Mouse (Mus musculus) gastrocnemius, postnatal 36 days (tissue): ENCODE measurements around the gene Ubl3. TPM values are rescaled to one million over a fixed set of nuclear protein-coding genes. Genes with fewer than 3 reads are reported as not detected.

Experiments
- DNase-seq, 2 experiments: peaks; one replicate each; pipeline ENCODE4 v3.0.0; 2022
- intact Hi-C: fragments of 180-260 bp; cut with DNase I; formaldehyde crosslinking; loops from one replicate; pipeline ENCODE4 v1.15.1; 2025
- total RNA-seq, 2 experiments: library from RNA; stranded (reverse); gene quantifications; 2 replicates each; pipeline ENCODE4 v1.2.3; 2021

The Ubl3 gene
- total RNA-seq, 2 experiments from 2014 or later, result 103 to 116 TPM

DNA sequence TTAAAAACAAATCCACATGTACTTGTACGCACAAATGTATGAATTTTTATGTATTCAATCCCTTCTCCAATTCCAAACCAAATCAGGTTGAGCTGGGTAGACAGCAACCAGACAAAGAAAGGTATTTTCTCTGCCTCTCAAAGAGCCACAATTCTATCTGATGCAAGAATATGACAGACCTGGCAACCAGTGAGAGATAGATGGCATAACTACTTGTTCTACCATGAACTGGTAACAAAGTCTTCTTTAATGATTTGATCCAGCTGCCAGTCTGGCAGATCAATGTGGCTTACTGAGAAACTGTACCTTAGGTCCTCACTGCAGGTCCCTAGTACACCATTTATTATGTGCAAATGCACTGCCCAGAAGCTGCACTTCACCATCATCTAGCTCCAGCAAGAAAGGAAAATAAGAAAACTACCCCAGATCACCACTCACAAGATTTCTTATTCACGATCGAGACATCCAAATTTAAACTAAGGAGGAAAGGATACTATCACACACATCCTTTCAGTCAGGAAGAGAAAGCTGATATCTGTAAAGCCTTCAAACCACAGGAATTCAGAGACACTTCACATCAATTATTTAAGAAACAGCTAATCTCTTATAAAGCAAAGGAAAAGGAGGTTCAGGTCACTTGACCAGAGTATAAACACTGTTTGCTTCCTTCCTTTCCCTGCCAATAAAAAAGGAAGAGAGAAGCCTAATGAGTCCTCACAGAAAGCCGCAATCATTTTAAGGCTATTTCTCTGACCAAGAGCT, 16.7 kb downstream of the Ubl3 start:
- intact Hi-C loops, result no loop called here
- DNase-seq, result no peak

DNA sequence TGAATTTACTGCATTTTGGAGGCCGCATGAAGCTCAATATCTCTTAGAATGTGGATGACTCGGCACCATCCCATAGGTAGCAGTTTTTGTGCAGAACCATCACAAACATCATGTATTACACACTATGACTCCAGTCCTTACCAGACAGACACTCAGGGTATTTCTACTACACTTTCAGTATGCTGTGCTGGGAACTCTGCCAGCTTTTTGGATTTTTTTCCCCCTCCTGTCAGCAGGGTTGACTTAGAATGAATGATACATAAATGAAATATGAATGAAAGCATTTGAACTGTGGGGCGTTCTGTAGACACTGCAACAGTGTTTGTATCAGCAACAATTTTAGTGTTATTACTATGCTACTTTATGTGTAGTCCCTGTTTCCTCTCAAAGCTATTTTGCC, 17.9 kb downstream of the Ubl3 start:
- intact Hi-C loops, result no loop called here
- no peak for DNase-seq

- no peak for DNase-seq
- intact Hi-C loops, result no loop called here
These were observed 18.7 kb downstream of the Ubl3 start for GRCm38 (mm10) chr5:148533924-148534323.

DNA sequence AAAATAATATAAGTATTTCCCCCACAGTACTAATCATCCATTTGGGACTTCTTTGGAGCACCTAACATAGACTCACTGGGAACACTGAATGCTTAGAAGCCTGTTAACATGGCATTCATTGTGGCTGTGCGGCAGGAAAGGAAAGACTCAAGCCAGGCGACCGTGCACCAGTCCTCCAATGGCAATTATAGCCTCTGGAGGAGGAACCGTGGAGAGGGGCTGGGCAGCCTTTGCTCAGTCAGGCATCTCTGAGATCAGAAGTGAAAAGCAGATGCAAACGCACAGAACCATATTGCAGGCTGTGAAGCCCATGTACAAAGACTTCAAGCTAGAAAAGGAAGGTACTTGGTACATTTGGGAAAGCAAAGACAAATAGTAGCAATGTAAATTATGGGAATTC, 20.4 kb downstream of the Ubl3 start:
- intact Hi-C loops, result no loop called here
- DNase-seq, result no peak

GRCm38 (mm10) chr5:148527632-148528031, 25.0 kb downstream of the Ubl3 start:
- no peak for DNase-seq
- intact Hi-C loops, result no loop called here

DNA sequence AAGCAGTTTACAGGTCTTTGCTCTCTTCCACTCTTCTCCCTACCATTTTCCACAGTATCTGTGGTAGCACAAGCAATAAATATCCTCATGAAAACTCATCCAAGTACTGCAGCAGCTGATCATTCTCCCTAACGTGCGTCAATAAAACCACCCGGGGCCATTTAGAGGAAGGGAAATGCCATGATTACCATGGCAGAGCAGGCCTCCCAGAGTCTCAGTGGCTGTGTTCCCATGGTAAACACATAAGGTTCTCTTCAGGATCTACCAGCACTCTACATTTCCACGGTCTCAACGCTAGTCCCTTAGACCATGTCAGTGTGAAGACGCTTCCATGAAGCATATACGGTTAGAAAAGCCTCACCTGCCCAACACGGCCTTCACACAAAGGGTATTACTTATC, 26.0 kb downstream of the Ubl3 start:
- intact Hi-C loops, result no loop called here
- no peak for DNase-seq

DNA sequence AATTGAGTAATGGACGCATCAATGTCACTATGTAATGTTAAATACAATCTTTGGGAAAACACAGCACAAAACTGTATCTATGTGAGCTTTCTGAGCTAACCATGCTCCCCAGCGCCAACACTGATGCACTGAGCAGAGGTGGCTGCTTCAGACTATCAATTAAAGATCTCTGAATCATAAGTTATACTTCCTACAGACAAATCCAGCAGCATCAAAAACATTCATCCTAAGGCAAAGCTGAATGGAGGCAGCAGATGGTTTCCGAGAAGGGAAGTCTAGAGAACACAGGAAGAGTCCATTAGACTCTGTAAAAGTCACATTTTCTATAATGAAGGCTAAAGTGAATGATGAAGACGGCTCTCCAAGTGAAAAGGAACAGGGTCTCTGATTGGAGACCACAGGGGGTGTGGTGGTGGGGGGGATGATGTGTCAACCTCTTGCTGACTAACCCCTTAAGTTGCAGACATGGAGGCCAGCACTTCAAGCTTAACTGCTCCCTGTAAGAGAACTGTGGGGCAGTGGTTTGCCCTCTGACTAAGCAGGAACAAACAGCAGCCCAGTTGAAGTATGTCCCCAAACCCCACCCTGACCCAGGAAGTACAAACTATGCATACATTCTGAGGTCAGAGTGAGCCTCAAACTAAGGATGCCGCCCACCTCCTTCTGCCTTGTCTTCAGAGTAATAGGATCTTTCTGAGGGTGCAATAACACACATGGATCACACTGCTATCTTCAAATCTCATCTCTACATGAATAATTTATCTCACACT, 29.2 kb downstream of the Ubl3 start:
- DNase-seq, result no peak
- intact Hi-C loops, result no loop called here

DNA sequence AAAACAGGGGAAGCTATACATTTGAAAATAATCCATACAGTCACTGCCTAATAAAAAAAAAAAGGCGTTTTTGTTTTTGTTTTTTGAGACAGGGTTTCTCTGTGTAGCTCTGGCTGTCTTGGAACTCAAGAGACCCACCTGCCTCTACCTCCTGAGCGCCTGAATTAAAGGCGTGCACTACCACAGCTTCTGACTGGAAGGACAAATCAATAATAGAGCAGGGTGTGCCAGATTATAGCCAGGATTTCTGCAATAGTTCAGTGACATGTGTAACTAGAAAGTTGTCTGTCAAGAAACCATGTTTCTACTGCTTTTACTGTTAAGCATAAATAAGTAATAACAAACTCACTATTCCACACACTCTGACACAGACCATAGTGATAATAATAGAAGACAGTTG, 30.2 kb downstream of the Ubl3 start:
- intact Hi-C loops, result no loop called here
- no peak for DNase-seq

DNA sequence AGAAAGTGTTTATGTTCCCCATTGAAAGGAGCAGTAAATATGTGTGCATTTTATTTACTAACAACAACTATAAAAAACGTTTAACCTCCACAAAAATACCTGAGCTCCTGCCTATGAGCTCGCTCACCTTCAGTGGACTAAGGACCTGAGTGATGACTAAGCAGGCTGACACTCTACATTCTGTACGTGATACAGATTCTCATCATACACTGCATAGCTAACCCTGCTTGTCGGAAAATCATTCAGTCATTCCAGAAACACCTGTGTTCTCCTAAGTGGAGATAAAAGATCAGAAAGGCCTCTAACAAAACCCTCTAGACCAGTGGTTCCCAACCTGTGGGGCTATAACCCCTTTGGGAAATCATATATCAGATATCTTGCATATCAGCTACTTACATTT, 35.1 kb downstream of the Ubl3 start:
- intact Hi-C loops, result no loop called here

DNA sequence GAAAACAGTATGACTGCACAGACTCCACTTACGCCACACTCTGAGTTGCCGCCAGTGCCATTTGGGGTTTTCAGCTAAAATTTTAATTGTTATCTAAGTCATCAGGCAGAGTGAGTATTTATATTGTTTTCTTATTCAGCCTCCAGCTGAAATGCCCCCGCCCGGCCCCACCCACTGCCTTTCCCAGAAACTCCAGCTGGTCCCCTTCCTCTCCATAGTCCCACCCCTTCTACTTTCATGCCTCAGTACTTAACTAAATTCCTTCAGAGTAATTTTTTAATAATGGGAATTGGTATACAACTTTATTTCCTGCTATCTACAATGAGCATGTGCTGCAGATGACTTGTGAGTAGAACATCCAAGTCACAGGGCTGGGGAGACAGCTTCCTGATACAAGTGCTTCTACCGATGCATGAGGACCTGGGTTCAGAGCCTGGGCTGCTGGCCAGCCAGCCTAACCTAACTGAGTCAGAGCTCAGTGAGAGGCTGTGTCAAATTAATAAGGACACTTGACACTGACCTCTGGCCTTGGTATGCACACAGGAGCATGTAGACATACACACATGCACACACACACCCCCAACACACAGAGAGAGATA, 40.4 kb downstream of the Ubl3 start:
- intact Hi-C loops, result no loop called here

More for the DNA sequence above, 35.1 kb downstream of the Ubl3 start:
- no peak for DNase-seq

GRCm38 (mm10) chr5:148510265-148510664, 42.3 kb downstream of the Ubl3 start:
- intact Hi-C loops, result no loop called here
- no peak for DNase-seq

More for the DNA sequence above, 40.4 kb downstream of the Ubl3 start:
- DNase-seq, result no peak

- intact Hi-C loops, result no loop called here
These were observed 42.9 kb downstream of the Ubl3 start for GRCm38 (mm10) chr5:148509731-148510130.

GRCm38 (mm10) chr5:148508901-148509604, 43.5 kb downstream of the Ubl3 start:
- no peak for DNase-seq
- intact Hi-C loops, result no loop called here

More at GRCm38 (mm10) chr5:148509731-148510130, 42.9 kb downstream of the Ubl3 start:
- no peak for DNase-seq

GRCm38 (mm10) chr5:148505381-148505780, 47.2 kb downstream of the Ubl3 start:
- intact Hi-C loops, result no loop called here
- DNase-seq, result no peak

GRCm38 (mm10) chr5:148502237-148502636, 50.4 kb downstream of the Ubl3 start:
- DNase-seq, result no peak
- intact Hi-C loops, result no loop called here

DNA sequence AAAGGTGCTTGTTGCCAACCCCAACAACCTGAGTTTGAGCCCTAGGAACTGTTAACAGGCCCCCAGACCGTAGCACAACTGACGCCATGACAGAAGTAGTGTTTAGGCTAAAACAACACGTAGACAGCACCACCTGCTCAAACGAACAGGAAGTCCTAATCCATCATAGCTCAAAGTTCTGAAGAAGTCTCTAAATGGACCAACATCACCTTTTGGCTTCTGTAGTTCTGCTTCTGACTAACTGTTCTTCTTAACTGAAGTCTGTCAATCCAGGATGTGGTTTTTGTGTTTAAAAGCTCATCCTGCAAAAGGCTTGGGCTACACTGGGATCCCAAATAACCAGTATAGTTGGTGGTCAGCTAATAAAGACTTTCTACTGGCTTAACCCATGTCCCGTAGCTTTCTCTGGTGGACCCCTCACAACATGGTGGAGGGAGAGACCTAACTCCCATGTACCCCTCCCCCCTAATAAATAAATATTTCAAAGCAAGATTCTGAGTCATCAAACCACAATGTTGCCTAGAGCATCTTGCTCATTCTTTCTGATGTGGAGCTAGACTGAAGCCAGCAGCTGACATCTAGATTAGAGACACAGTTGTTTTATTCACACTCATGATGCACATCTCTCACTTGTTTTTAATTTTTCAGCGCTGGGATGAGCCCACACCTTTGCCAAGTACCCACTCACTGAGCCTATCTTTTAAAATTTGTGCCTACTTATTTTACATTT, 51.2 kb downstream of the Ubl3 start:
- intact Hi-C loops, result no loop called here

DNA sequence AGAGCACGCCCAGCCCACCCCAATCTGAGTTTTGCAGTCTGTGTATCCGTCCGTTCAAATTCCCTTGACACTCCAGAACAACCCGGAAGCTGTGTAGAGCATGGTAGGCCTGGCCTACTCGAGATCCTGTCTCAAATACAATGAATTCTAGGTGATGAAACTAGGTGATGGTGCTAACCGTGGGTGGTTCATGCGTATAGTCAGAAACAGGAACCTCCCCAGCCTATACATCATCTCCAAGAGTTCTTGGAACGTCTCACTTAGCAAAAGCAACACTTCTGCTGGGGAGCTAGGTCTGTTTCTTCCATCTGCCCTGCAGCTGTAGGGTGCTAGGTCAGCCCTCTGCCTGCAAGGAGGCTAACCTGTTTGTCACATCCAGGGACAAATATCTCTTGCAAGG, 52.1 kb downstream of the Ubl3 start:
- intact Hi-C loops, result no loop called here
- no peak for DNase-seq

More for the DNA sequence above, 51.2 kb downstream of the Ubl3 start:
- DNase-seq, result no peak

- DNase-seq, result no peak
- intact Hi-C loops, result no loop called here
These were observed 53.0 kb downstream of the Ubl3 start for GRCm38 (mm10) chr5:148499616-148500015.

DNA sequence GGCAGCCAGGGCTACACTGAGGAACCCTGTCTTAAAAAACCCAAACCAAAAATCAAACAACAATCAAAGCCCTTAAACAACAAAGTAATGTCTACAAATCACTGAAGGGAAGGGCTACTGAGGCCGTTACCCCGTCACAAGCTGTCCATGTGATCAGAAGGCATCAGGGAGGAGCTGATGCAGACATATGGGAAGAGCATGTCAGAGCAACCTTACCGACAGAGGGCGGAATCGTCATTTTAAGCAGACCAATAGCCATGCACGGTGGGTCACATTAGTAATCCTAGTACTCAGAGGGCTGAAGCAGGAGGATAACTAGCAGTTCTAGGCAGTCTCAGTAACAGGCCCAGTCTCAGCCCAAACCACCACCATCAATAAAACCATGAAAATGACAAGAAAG, 56.6 kb downstream of the Ubl3 start:
- intact Hi-C loops, result no loop called here
- no peak for DNase-seq

DNA sequence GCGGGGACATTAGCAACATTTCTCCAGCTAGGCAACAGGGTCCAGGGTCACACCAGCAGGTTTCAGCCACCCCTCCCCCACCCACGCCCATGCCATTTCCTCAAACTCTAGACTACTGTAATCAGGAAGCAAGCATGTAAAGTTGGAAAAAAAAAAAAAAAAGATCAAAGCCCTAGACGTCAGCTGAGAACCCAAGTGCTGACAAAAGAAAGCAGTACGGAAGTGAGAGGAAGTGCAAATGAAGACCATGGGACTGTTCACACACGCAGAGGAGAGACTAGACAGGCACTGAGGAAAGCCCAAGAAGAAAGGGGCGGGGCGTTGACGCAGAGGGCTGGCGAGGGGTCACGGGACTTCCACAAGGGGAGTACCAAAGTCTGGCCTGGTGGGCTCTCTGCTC, 57.4 kb downstream of the Ubl3 start:
- no peak for DNase-seq
- intact Hi-C loops, result no loop called here
